Mouse (Mus musculus) kidney, adult 2 months (tissue): Measurements from ENCODE around the gene Tacr3. TPM values are rescaled to one million over a fixed set of nuclear protein-coding genes. Genes with fewer than 3 reads are reported as not detected.

Experiments used
- DNase-seq: peaks from one replicate; pipeline ENCODE4 v3.0.0; 2021
- H3K27ac ChIP-seq: fragments of 200-500 bp; 2 replicates; pipeline ENCODE4 v1.5.1; 2012; ENCODE audit warnings: low read depth, low read length, control low read depth, inconsistent platforms; ENCODE audit not compliant: insufficient read depth
- H3K27me3 ChIP-seq: fragments of 200-500 bp; replicated peaks from 2 replicates; pipeline ENCODE4 v1.6.1; 2012; ENCODE audit warnings: mild to moderate bottlenecking, moderate library complexity, low read length, inconsistent platforms; ENCODE audit not compliant: control insufficient read depth, insufficient read depth
- H3K36me3 ChIP-seq: fragments of 200-500 bp; 2 replicates; pipeline ENCODE4 v1.6.1; 2012; ENCODE audit warnings: mild to moderate bottlenecking, moderate library complexity, low read length, inconsistent platforms; ENCODE audit not compliant: control insufficient read depth, insufficient read depth
- H3K4me1 ChIP-seq: fragments of 200-500 bp; 2 replicates; pipeline ENCODE4 v1.6.1; 2011; ENCODE audit warnings: low read length; ENCODE audit not compliant: control insufficient read depth, insufficient read depth
- H3K4me3 ChIP-seq: fragments of 200-500 bp; 2 replicates; pipeline ENCODE4 v1.5.1; 2011; ENCODE audit warnings: mild to moderate bottlenecking, low read depth, low read length, control low read depth; ENCODE audit not compliant: insufficient read depth
- CTCF ChIP-seq: fragments of 200-500 bp; conservative IDR thresholded peaks from 2 replicates; pipeline ENCODE4 v1.5.1; 2011; ENCODE audit warnings: low read depth, mild to moderate bottlenecking, control low read depth, low read length, moderate library complexity, mixed read lengths; ENCODE audit not compliant: insufficient read depth, insufficient read length
- POLR2A ChIP-seq: fragments of 200-500 bp; IDR thresholded peaks from one replicate; pipeline ENCODE4 v1.6.1; 2011; ENCODE audit warnings: low read depth, low read length, control low read depth
- WGBS: fragments of 180-500 bp; shearing (Covaris S2); methylation state at CpG from one replicate; pipeline ENCODE4 v1.1.7; 2018; 5-methylcytosine and 5-hydroxymethylcytosine counted together
- polyA plus RNA-seq: library from polyadenylated mRNA; depleted of rRNA; stranded (reverse); fragments of >200 nt; gene quantifications from 2 replicates; pipeline ENCODE4 v1.2.3, GENCODE M21; 2012

The Tacr3 gene
- polyA plus RNA-seq, 1 experiment, result 0.03 TPM

DNA sequence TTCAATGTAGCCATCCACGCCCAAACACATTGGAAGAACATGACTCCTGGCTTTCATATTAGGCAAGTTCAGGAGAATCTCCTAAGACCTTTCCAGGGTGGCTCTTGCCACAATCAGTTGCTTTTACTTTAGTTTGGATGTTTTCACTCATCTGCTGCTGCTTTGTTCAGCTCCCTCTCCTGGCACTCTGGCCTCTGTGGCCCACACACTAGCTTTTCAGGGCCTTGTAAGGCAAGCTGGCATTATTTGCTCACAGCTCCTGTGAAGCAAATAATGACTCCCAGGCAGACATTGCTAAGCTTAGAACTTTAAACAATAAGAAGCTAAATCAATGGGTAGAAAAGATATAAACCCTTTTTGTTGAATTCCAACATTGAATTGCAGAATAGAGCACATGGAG lies 105.9 kb downstream of the Tacr3 start:
- TF ChIP-seq CTCF (no peak), POLR2A (no peak)
- no peak overlapping the region for H3K27ac ChIP-seq
- H3K36me3 ChIP-seq, result no peaks in the 10 kb centered on the region
- H3K4me3 ChIP-seq, result no peak overlapping the region
- no peaks in the 10 kb centered on the region for H3K27me3 ChIP-seq
- DNase-seq, result no peak
- no peaks in the 10 kb centered on the region for H3K4me1 ChIP-seq
- WGBS, result 89% methylated on average over 1 of the region's 1 CpGs

DNA sequence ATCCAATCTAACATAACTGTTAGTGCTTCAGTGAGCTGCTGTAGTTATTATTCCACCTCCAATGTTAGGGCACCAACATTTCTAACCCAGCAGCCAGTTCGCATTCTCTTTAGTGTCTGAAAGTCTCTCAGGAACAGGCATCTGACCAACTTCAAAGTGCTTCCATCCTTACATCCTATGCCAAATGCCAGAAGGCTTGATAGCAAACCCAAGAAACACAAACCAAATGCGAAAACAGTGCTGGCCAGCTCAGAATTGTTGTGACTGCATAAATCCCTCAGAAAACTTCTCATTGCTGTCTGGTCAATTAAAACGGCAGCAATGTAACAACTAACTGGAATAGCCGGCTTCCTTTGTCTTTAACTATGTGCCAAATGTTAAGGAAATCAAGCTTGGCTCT lies 106.7 kb downstream of the Tacr3 start:
- H3K27ac ChIP-seq, result no peak overlapping the region
- H3K4me3 ChIP-seq, result no peak overlapping the region
- no peak for DNase-seq
- no peaks in the 10 kb centered on the region for H3K36me3 ChIP-seq
- TF ChIP-seq POLR2A (no peak), CTCF (no peak)
- 79% methylated on average over 4 of the region's 4 CpGs for WGBS
- H3K4me1 ChIP-seq, result no peaks in the 10 kb centered on the region
- no peaks in the 10 kb centered on the region for H3K27me3 ChIP-seq

DNA sequence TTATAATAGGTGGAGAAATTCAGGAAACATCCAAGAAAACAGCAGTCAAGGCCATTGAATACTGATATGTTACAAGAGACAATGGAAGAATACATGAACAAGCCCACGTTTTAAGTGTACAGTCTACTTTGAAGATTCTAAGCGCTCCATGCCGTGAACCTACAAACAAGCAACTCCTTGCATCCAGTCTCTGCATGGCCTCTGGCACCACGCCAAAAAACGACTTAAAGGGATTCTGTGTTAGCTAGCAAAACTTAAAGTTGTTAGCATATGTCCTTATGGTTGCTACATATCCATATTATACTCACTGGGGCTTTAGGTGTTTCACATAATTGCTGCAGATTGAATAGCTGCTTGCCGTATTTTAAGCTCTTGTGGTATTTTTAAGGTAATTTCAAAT lies 134.7 kb downstream of the Tacr3 start:
- TF ChIP-seq POLR2A, result no peak
- WGBS, result 67% methylated on average over 6 of the region's 6 CpGs
- no peak for DNase-seq
- Histone ChIP-seq H3K27ac (no peak overlapping the region), H3K4me3 (no peak overlapping the region), H3K27me3 (no peaks in the 10 kb centered on the region), H3K36me3 (no peaks in the 10 kb centered on the region), H3K4me1 (no peaks in the 10 kb centered on the region)

DNA sequence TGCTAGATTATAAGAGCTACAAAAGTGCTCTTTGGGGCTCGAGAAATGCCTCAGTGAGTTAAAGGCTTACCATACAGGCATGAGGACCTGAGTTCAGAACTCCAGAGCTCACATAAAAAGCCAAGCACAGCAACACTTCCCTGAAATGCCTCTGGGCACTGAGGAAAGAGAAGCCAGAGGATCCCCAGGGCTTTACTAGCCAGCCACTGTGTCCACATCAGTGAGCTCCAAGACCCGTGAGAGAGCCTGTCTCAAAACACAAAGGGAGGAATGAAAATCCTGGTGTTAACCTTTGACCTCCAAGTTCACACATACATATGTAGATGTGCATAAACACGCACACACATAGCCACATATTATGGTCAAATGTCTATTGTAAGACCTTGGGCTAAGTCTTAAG lies 150.1 kb downstream of the Tacr3 start:
- WGBS, result 71% methylated on average over 3 of the region's 3 CpGs
- DNase-seq, result no peak
- Histone ChIP-seq H3K4me3 (no peak overlapping the region), H3K27ac (no peak overlapping the region), H3K27me3 (no peaks in the 10 kb centered on the region), H3K36me3 (no peaks in the 10 kb centered on the region), H3K4me1 (no peaks in the 10 kb centered on the region)
- TF ChIP-seq CTCF (no peak), POLR2A (no peak)

DNA sequence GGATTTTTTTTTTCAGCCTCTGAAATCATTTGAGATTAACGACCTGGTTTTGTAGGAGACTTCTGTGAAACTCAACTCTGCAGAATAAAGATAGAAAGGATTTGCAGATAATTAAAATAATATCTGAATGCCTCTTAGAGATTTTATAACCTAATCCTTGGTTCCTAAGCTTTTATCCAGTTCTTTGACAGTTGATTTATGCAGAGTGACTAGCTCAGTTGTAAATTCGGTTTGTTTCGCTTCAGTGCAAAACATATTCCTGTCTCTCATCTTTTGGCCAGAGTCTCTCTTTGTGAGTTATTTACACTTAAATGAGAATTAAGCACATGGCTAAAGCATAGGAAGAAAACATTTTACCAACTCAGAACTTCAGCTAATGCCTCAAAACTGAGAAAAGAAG lies 151.3 kb downstream of the Tacr3 start:
- 35% methylated on average over 3 of the region's 3 CpGs for WGBS
- Histone ChIP-seq H3K36me3 (no peaks in the 10 kb centered on the region), H3K4me3 (no peak overlapping the region), H3K27ac (no peak overlapping the region), H3K4me1 (no peaks in the 10 kb centered on the region), H3K27me3 (no peaks in the 10 kb centered on the region)
- no peak for DNase-seq
- TF ChIP-seq CTCF, result no peak
